Comparison of ENCODE assay signal across 16 mouse cellular contexts in genomic region chr16:38294685-38295348, GRCm38 (mm10). TPM values are rescaled to one million over a fixed set of nuclear protein-coding genes. Genes with fewer than 3 reads are reported as not detected.
DNase-seq lines count a peak whose midpoint lies in the region; ATAC-seq lines count a peak whose summit lies in the region.
"Had no signal": no experiment of that assay in that cellular context is flagged by ENCODE, and none has a peak within 500 bp of the region (broad histone marks: within the 10 kb centered on the region; RNA-seq: fewer than 3 reads in every experiment).

TSS of gene Nr1i2 (minus strand) at chr16:38294824.

- ATAC-seq in erythroblast, adult 5-6 weeks (replicated peaks; ENCODE audit: low FRiP score, poor library complexity, severe bottlenecking) = no peak
- ATAC-seq in intestine, embryonic 14.5 days (replicated peaks; ENCODE audit: low FRiP score, low TSS enrichment, low read depth) = peak; percentile 81
- ATAC-seq in liver, embryonic 15.5 days (ENCODE audit: insufficient read depth) = peak; percentile 71; the same call in 1 of the 2 replicates

- H3K4me1 ChIP-seq in erythroblast, embryonic 14.5 days (ENCODE audit: control insufficient read depth) = no peaks in the 10 kb centered on the region
- 0 out of 2 replicates have a peak, but pooled peaks cover 6% of the 10 kb centered on the region for H3K4me1 ChIP-seq in intestine, embryonic 14.5 days (replicated peaks; ENCODE audit: control insufficient read depth, insufficient read depth, low read length)
- 0 out of 2 replicates have a peak, but pooled peaks cover 7% of the 10 kb centered on the region for H3K4me1 ChIP-seq in liver, embryonic 15.5 days (replicated peaks)

- H3K4me3 ChIP-seq in erythroblast, embryonic 14.5 days (replicated peaks) = peak within 1 kb of the TSS; percentile 54
- peak within 1 kb of the TSS; percentile 21 for H3K4me3 ChIP-seq in intestine, embryonic 14.5 days (ENCODE audit: low read depth, low read length)
- H3K4me3 ChIP-seq in liver, embryonic 15.5 days (replicated peaks) = peak within 1 kb of the TSS; percentile 45

- WGBS in intestine, embryonic 14.5 days = 49% methylated on average over 7 of the region's 7 CpGs
- WGBS in liver, embryonic 15.5 days (ENCODE audit: insufficient replicate concordance) = 34% methylated on average over 7 of the region's 7 CpGs

- no peaks in the 10 kb centered on the region for H3K36me3 ChIP-seq in erythroblast, embryonic 14.5 days (ENCODE audit: control insufficient read depth)
- H3K36me3 ChIP-seq in intestine, embryonic 14.5 days (ENCODE audit: control insufficient read depth, insufficient read depth, low read length) = no peaks in the 10 kb centered on the region
- no peaks in the 10 kb centered on the region for H3K36me3 ChIP-seq in liver, embryonic 15.5 days (replicated peaks)

- H3K27ac ChIP-seq in intestine, embryonic 14.5 days (ENCODE audit: low read depth) = peak within 1 kb of the TSS; percentile 73
- peak within 1 kb of the TSS; percentile 38 for H3K27ac ChIP-seq in liver, embryonic 15.5 days (replicated peaks)

- no peak within 1 kb of the TSS for H3K9ac ChIP-seq in intestine, embryonic 14.5 days (ENCODE audit: low read length)
- no peak within 1 kb of the TSS for H3K9ac ChIP-seq in liver, embryonic 15.5 days

- H3K9me3 ChIP-seq in erythroblast, embryonic 14.5 days (ENCODE audit: control insufficient read depth, low read length) = no peaks in the 10 kb centered on the region
- no peaks in the 10 kb centered on the region for H3K9me3 ChIP-seq in intestine, embryonic 14.5 days (ENCODE audit: control insufficient read depth, low read length)
- H3K9me3 ChIP-seq in liver, embryonic 15.5 days (replicated peaks) = no peaks in the 10 kb centered on the region

- peak; percentile 65 for DNase-seq in intestine, embryonic 14.5 days (ENCODE audit: low spot score)
- DNase-seq in kidney, postnatal 10 days = peak; percentile 46
- DNase-seq in frontal cortex, adult 2 months (ENCODE audit: extremely low spot score in 1 of 2, low spot score in 1 of 2) = no peak
- DNase-seq in adrenal gland, adult 8-10 months = no peak
- DNase-seq in adrenal gland, postnatal 14 days = no peak
- DNase-seq: gastrocnemius, postnatal 25 days; lung, adult 18-20 months had no signal

- no peaks in the 10 kb centered on the region for H3K27me3 ChIP-seq in erythroblast, embryonic 14.5 days (ENCODE audit: control insufficient read depth)
- H3K27me3 ChIP-seq in intestine, embryonic 14.5 days (replicated peaks; ENCODE audit: control insufficient read depth, insufficient read depth, low read length) = no peaks in the 10 kb centered on the region
- H3K27me3 ChIP-seq in liver, embryonic 15.5 days = no peaks in the 10 kb centered on the region

- peak within 1 kb of the TSS; percentile 37 for H3K4me2 ChIP-seq in intestine, embryonic 14.5 days (ENCODE audit: low read length)
- H3K4me2 ChIP-seq in liver, embryonic 15.5 days = peak within 1 kb of the TSS; percentile 48
- H3K4me2 ChIP-seq: heart, embryonic 11.5 days had no signal

RNA-seq across cellular contexts. Expression of gene Nr1i2, which starts in this region (rescaled TPM):
- polyA plus RNA-seq in erythroblast, embryonic 14.5 days (2012) = not detected in 2 replicates
- not detected in 2 replicates for total RNA-seq in erythroblast, adult 5-6 weeks (2015; ENCODE audit: low replicate concordance)
- not detected in 2 replicates for total RNA-seq in erythroblast, adult 5-6 weeks (2017; ENCODE audit: low replicate concordance)
- polyA plus RNA-seq in intestine, embryonic 14.5 days (2014; fragmentation: Nextera tagmentation; extraction: Ambion mirVana) = 4.7 and 6.7 TPM in 2 replicates
- 4.8 and 5.3 TPM in 2 replicates for polyA plus RNA-seq in liver, embryonic 15.5 days (2015; fragmentation: Nextera tagmentation; extraction: Ambion mirVana)
- polyA plus RNA-seq in frontal cortex, adult 2 months (2012; rRNA removed) = not detected in 2 replicates
- under 1 TPM in 1 of 4 experiments, not detected in 3; 0.11 TPM for total RNA-seq in adrenal gland, adult 8-10 months (2022)
- total RNA-seq in adrenal gland, postnatal 14 days (2021) = 0.79 and 5.3 TPM in 2 replicates
- total RNA-seq: gastrocnemius, postnatal 25 days; heart, postnatal 25 days; layer of hippocampus, postnatal 10 days; left cerebral cortex, postnatal 14 days had no signal
- polyA plus RNA-seq: embryonic facial prominence, embryonic 11.5 days; neural tube, embryonic 14.5 days had no signal

Comparison
In these comparisons a context has a peak if more than half of its experiments do, and no peak if none do; other contexts are left out.
1. DNase-seq: peak in intestine, embryonic 14.5 days (single experiment) and kidney, postnatal 10 days (single experiment); none in frontal cortex, adult 2 months (0 of 2), adrenal gland, adult 8-10 months (single experiment) and adrenal gland, postnatal 14 days (single experiment).
2. Peak in every context shown above with its lines, with median percentiles within 50 percentile points of each other: H3K4me3 ChIP-seq.